9 mouse cellular contexts compared by ENCODE assay signal in the genomic region with DNA sequence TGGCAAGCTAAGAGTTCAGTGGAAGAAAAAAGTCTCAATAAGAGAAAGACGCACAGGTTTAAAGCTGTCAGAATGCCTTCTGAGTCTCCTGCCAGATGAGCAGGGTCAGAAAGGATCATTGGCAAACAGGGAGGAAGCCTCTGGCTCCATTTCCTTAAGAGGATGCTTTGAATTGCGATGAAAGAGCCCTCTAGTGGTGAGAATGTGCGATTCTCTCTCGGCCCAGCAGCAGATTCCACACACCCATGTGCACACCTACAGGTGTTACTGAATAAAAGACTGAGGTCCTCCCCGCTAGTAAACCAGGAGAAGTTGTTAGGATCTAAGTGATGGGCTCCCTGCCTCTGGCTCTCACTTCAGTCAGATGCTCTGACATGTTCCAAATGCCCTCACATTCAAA. TPM values are rescaled to one million over a fixed set of nuclear protein-coding genes. Genes with fewer than 3 reads are reported as not detected.
DNase-seq lines count a peak whose midpoint lies in the region; ATAC-seq and TF ChIP-seq lines count a peak whose summit lies in the region.
"Had no signal": no experiment of that assay in that cellular context is flagged by ENCODE, and none has a peak within 500 bp of the region (broad histone marks: within the 10 kb centered on the region; RNA-seq: fewer than 3 reads in every experiment).

No protein-coding gene starts in this region.

- intact Hi-C loops in gastrocnemius, postnatal 36 days (cut with DNase I): loop anchor here (5.0 kb wide), 1 partner anchor 196 kb away; no protein-coding TSS in a partner anchor

- no peak for TF ChIP-seq POLR2A in testis, adult 2 months (IDR thresholded peaks at IDR 0.05; ENCODE audit: control insufficient read depth, low read depth, low read length)

- no peaks in the 10 kb centered on the region for H3K4me1 ChIP-seq in heart, embryonic 11.5 days (ENCODE audit: control insufficient read depth, insufficient read depth, low read length)
- peaks cover 3% of the 10 kb centered on the region for H3K4me1 ChIP-seq in testis, adult 2 months (ENCODE audit: control insufficient read depth, insufficient read depth, low read length)
- no peaks in the 10 kb centered on the region for H3K4me1 ChIP-seq in limb, embryonic 10.5 days

- H3K9ac ChIP-seq in heart, embryonic 11.5 days (ENCODE audit: low read depth, low read length): no peak overlapping the region
- H3K9ac ChIP-seq: hindbrain, embryonic 15.5 days had no signal

- H3K4me2 ChIP-seq in heart, embryonic 11.5 days: no peak overlapping the region
- H3K4me2 ChIP-seq: hindbrain, embryonic 15.5 days had no signal

- H3K4me3 ChIP-seq in heart, embryonic 11.5 days (ENCODE audit: low read depth, low read length): no peak overlapping the region
- H3K4me3 ChIP-seq in testis, adult 2 months (ENCODE audit: control insufficient read depth, low read depth, low read length): no peak overlapping the region
- no peak overlapping the region for H3K4me3 ChIP-seq in limb, embryonic 10.5 days
- H3K4me3 ChIP-seq: hindbrain, embryonic 15.5 days had no signal

- TF ChIP-seq CTCF in testis, adult 2 months (IDR thresholded peaks at IDR 0.05; ENCODE audit: control insufficient read depth, insufficient read depth, insufficient replicate concordance, low read depth, low read length): peak; percentile 48; the same call in 1 of the 2 replicates

- H3K36me3 ChIP-seq in heart, embryonic 11.5 days (ENCODE audit: control insufficient read depth, insufficient read depth, low read length): no peaks in the 10 kb centered on the region
- H3K36me3 ChIP-seq in testis, adult 2 months (ENCODE audit: control insufficient read depth, insufficient read depth, low read length): no peaks in the 10 kb centered on the region
- H3K36me3 ChIP-seq in limb, embryonic 10.5 days: no peaks in the 10 kb centered on the region
- H3K36me3 ChIP-seq: hindbrain, embryonic 15.5 days had no signal

- H3K9me3 ChIP-seq in heart, embryonic 11.5 days (replicated peaks; ENCODE audit: control insufficient read depth, low read length): no peaks in the 10 kb centered on the region
- no peaks in the 10 kb centered on the region for H3K9me3 ChIP-seq in limb, embryonic 10.5 days (replicated peaks)
- H3K9me3 ChIP-seq: hindbrain, embryonic 15.5 days had no signal

- 30% methylated on average over 5 of the region's 5 CpGs for WGBS in heart, embryonic 11.5 days (ENCODE audit: insufficient replicate concordance)
- 22% methylated on average over 5 of the region's 5 CpGs for WGBS in limb, embryonic 10.5 days

- ATAC-seq in heart, embryonic 11.5 days (replicated peaks; ENCODE audit: insufficient number of reproducible peaks, low FRiP score, low TSS enrichment): no peak
- no peak for ATAC-seq in megakaryocyte, adult 5-6 weeks (ENCODE audit: poor library complexity, severe bottlenecking)

- peak; percentile 21 for DNase-seq in heart, postnatal 4 days
- DNase-seq in testis, postnatal 14 days (ENCODE audit: low spot score): no peak
- peak; percentile 46 to 61 for DNase-seq in cerebellum, postnatal 25 days
- peak; percentile 36 for DNase-seq in limb, embryonic 10.5 days (ENCODE audit: low spot score)
- no peak for DNase-seq in gastrocnemius, postnatal 36 days

- no peak overlapping the region for H3K27ac ChIP-seq in heart, embryonic 11.5 days (ENCODE audit: low read depth, low read length)
- H3K27ac ChIP-seq in testis, adult 2 months (ENCODE audit: control insufficient read depth, insufficient read depth, low read depth, low read length): no peak overlapping the region
- H3K27ac ChIP-seq in limb, embryonic 10.5 days: no peak overlapping the region
- H3K27ac ChIP-seq: hindbrain, embryonic 15.5 days had no signal

- H3K27me3 ChIP-seq in heart, embryonic 11.5 days (ENCODE audit: control insufficient read depth, insufficient read depth, low read length): peaks cover 12% of the 10 kb centered on the region; the same call in 1 of the 2 replicates
- H3K27me3 ChIP-seq in testis, adult 2 months (ENCODE audit: control insufficient read depth, insufficient read depth, low read length): no peaks in the 10 kb centered on the region
- peaks cover 15% of the 10 kb centered on the region for H3K27me3 ChIP-seq in limb, embryonic 10.5 days (ENCODE audit: low read depth, poor library complexity, severe bottlenecking)
- H3K27me3 ChIP-seq: hindbrain, embryonic 15.5 days had no signal

RNA-seq across cellular contexts. Expression of a gene that starts 2.4 kb away (rescaled TPM):
- total RNA-seq in heart, postnatal 4 days (2021): under 1 TPM in 1 of 2 experiments, not detected in 1; 0.31 TPM
- 0.64 and 1.0 TPM in 2 replicates for polyA plus RNA-seq in heart, embryonic 11.5 days (2014; fragmentation: Nextera tagmentation; extraction: Ambion mirVana)
- polyA plus RNA-seq in testis, adult 2 months (2012; rRNA removed): not detected in 2 replicates
- not detected in 2 replicates for polyA plus RNA-seq in limb, embryonic 10.5 days (2016; fragmentation: Nextera tagmentation; extraction: Ambion mirVana)
- not detected in 2 replicates for total RNA-seq in megakaryocyte, adult 5-6 weeks (2015)
- total RNA-seq in megakaryocyte, adult 5-6 weeks (2017): not detected in 2 replicates
- not detected for total RNA-seq in gastrocnemius, postnatal 36 days (2021)

Comparison
In these comparisons a context has a peak if more than half of its experiments do, and no peak if none do; other contexts are left out.
1. DNase-seq: peak in heart, postnatal 4 days (single experiment), cerebellum, postnatal 25 days (2 of 2) and limb, embryonic 10.5 days (single experiment); none in testis, postnatal 14 days (single experiment) and gastrocnemius, postnatal 36 days (0 of 2).